Mouse (Mus musculus) lung, embryonic 14.5 days (tissue): Measurements from ENCODE around the gene Notum. TPM values are rescaled to one million over a fixed set of nuclear protein-coding genes. Genes with fewer than 3 reads are reported as not detected.

ENCODE experiments used
- ATAC-seq: fragments of 200-750 bp; cut with Nextera tagmentation; 2 replicates; pipeline ENCODE4 v1.8.0; 2017; ENCODE audit warnings: mild to moderate bottlenecking, moderate TSS enrichment, moderate library complexity; ENCODE audit not compliant: insufficient read depth
- DNase-seq: peaks from one replicate; pipeline ENCODE4 v3.0.0-alpha.2; 2015
- H3K27ac ChIP-seq: fragments of 300-500 bp; sonication (generic); 2 replicates; pipeline ENCODE4 v1.5.1; 2014; ENCODE audit warnings: low read depth, mild to moderate bottlenecking, moderate library complexity
- H3K27me3 ChIP-seq: fragments of 300-500 bp; sonication (generic); 2 replicates; pipeline ENCODE4 v1.6.1; 2014; ENCODE audit warnings: low read length, control low read depth; ENCODE audit not compliant: insufficient read depth
- H3K36me3 ChIP-seq: fragments of 300-500 bp; sonication (generic); 2 replicates; pipeline ENCODE4 v1.6.1; 2014; ENCODE audit warnings: control low read depth; ENCODE audit not compliant: insufficient read depth
- H3K4me1 ChIP-seq: fragments of 300-500 bp; sonication (generic); 2 replicates; pipeline ENCODE4 v1.6.1; 2014; ENCODE audit warnings: antibody characterized with exemption, control low read depth; ENCODE audit not compliant: insufficient read depth
- H3K4me2 ChIP-seq: fragments of 300-500 bp; sonication (generic); 2 replicates; pipeline ENCODE4 v1.6.1; 2014; ENCODE audit warnings: mild to moderate bottlenecking
- H3K4me3 ChIP-seq: fragments of 300-500 bp; sonication (generic); 2 replicates; pipeline ENCODE4 v1.5.1; 2014; ENCODE audit warnings: low read depth, low read length
- H3K9ac ChIP-seq: fragments of 300-500 bp; sonication (generic); 2 replicates; pipeline ENCODE4 v1.6.1; 2014
- H3K9me3 ChIP-seq: fragments of 300-500 bp; sonication (generic); 2 replicates; pipeline ENCODE4 v1.6.1; 2016; ENCODE audit warnings: low read depth, low read length, control low read depth
- CTCF ChIP-seq: IDR thresholded peaks from 2 replicates; pipeline ENCODE4 v1.5.1; 2016; ENCODE audit warnings: antibody characterized with exemption, low read depth
- WGBS: fragments of 180-500 bp; shearing (Covaris S2); extraction: QIAGEN DNeasy Blood & Tissue Kit; methylation state at CpG from one replicate; pipeline ENCODE4 v1.1.7; 2014; 5-methylcytosine and 5-hydroxymethylcytosine counted together
- polyA plus RNA-seq: library from polyadenylated mRNA; unstranded; fragments of >200 nt; fragmentation: Nextera tagmentation; extraction: Ambion mirVana; gene quantifications from 2 replicates; pipeline ENCODE4 v1.2.1, GENCODE M21; 2014

Gene Notum
- polyA plus RNA-seq: 3.9 and 5.3 TPM in 2 replicates

GRCm38 (mm10) chr11:120661076-120661460 lies at the start of gene Notum:
Gene Notum (minus strand): TSS chr11:120661175.
- H3K27me3 ChIP-seq: peaks cover 58% of the 10 kb centered on the region
- H3K9ac ChIP-seq: peak within 1 kb of the TSS; percentile 43
- H3K4me3 ChIP-seq: peak within 1 kb of the TSS; percentile 47
- H3K27ac ChIP-seq: no peak within 1 kb of the TSS
- peaks cover 7% of the 10 kb centered on the region; the same call in 1 of the 2 replicates for H3K4me1 ChIP-seq
- peak; percentile 42 for DNase-seq
- no peaks in the 10 kb centered on the region for H3K36me3 ChIP-seq
- WGBS: under 1% methylated on average over 35 of the region's 35 CpGs
- no peaks in the 10 kb centered on the region for H3K9me3 ChIP-seq
- H3K4me2 ChIP-seq: peak within 1 kb of the TSS; percentile 72
- peak; percentile 29; the same call in 1 of the 2 replicates for ATAC-seq
- TF ChIP-seq CTCF: no peak

DNA sequence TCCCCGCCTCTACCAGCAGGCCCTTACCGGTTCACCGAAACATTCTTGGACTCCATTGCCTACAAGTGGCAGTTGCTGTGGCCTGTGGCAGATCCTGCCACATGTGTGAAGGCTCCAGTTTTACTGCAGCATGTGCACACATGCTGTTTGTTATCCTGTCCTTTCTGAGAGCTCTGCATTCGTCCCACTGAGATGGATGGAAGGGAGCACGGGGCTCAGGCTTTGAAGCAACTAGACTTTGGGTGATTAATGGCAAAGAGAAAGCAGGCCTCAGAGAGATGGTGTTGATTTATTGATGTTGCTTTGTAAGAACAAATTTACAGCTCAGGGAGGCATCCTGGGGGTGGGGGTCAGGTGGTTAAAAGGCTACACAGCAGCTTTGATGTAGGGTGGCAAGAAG lies 49.7 kb upstream of the Notum start:
- Histone ChIP-seq H3K4me3 (no peak overlapping the region), H3K4me1 (peaks cover 16% of the 10 kb centered on the region), H3K4me2 (no peak overlapping the region), H3K27ac (no peak overlapping the region), H3K9me3 (no peaks in the 10 kb centered on the region), H3K36me3 (peaks cover 36% of the 10 kb centered on the region), H3K27me3 (no peaks in the 10 kb centered on the region), H3K9ac (no peak overlapping the region)
- ATAC-seq: no peak
- no peak for TF ChIP-seq CTCF
- WGBS: 68% methylated on average over 5 of the region's 5 CpGs
- no peak for DNase-seq

GRCm38 (mm10) chr11:120709551-120709950 lies 48.6 kb upstream of the Notum start:
- H3K4me3 ChIP-seq: no peak overlapping the region
- no peak overlapping the region for H3K27ac ChIP-seq
- ATAC-seq (no peak), DNase-seq (no peak)
- H3K4me1 ChIP-seq: peaks cover 19% of the 10 kb centered on the region
- no peaks in the 10 kb centered on the region for H3K9me3 ChIP-seq
- H3K9ac ChIP-seq: no peak overlapping the region
- WGBS: 61% methylated on average over 2 of the region's 2 CpGs
- H3K27me3 ChIP-seq: no peaks in the 10 kb centered on the region
- peaks cover 34% of the 10 kb centered on the region for H3K36me3 ChIP-seq
- no peak for TF ChIP-seq CTCF
- no peak overlapping the region for H3K4me2 ChIP-seq

DNA sequence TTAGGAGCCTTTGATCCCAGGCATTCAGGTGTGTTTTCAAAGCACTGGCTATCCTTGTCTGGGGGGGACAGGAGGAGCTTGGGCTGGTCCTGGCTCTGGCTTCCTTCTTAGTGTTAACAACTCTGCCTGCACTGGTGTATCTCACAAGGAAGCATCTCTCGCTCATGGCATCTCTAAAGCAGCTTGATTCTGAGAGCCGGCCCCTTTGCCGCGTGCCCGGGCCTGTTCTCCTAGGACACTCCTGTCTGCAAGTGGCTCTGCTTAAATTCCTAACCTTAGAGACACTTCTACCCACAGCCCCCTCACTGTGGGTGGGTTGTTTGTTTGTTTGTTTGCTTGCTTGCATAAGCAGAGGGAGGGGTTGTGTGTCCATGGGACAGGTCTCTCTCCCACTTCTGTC lies 47.0 kb upstream of the Notum start:
- peaks cover 39% of the 10 kb centered on the region for H3K36me3 ChIP-seq
- no peaks in the 10 kb centered on the region for H3K27me3 ChIP-seq
- no peak overlapping the region for H3K4me2 ChIP-seq
- no peak overlapping the region for H3K4me3 ChIP-seq
- H3K9ac ChIP-seq: peak overlapping the region; percentile 34; the same call in 1 of the 2 replicates
- ATAC-seq: no peak
- no peak for TF ChIP-seq CTCF
- H3K27ac ChIP-seq: no peak overlapping the region
- WGBS: 30% methylated on average over 5 of the region's 5 CpGs
- no peak for DNase-seq
- no peaks in the 10 kb centered on the region for H3K9me3 ChIP-seq
- peaks cover 22% of the 10 kb centered on the region for H3K4me1 ChIP-seq

- TF ChIP-seq CTCF: no peak
- H3K27me3 ChIP-seq: no peaks in the 10 kb centered on the region
- peaks cover 44% of the 10 kb centered on the region for H3K36me3 ChIP-seq
- no peak overlapping the region for H3K4me3 ChIP-seq
- DNase-seq (no peak), ATAC-seq (no peak)
- H3K9me3 ChIP-seq: no peaks in the 10 kb centered on the region
- 0 out of 2 replicates have a peak overlapping the region, but pooled peaks have one; percentile 34 for H3K9ac ChIP-seq
- H3K27ac ChIP-seq: peak overlapping the region; percentile 65; the same call in 1 of the 2 replicates
- 16% methylated on average over 12 of the region's 12 CpGs for WGBS
- peaks cover 22% of the 10 kb centered on the region for H3K4me1 ChIP-seq
- no peak overlapping the region; the same call in 1 of the 2 replicates for H3K4me2 ChIP-seq
Measured at GRCm38 (mm10) chr11:120707225-120707624, 46.2 kb upstream of the Notum start.

GRCm38 (mm10) chr11:120706120-120706519 lies 45.1 kb upstream of the Notum start:
- peaks cover 22% of the 10 kb centered on the region for H3K4me1 ChIP-seq
- no peak for TF ChIP-seq CTCF
- no peak overlapping the region for H3K4me3 ChIP-seq
- peak overlapping the region; percentile 65 for H3K27ac ChIP-seq
- DNase-seq (no peak), ATAC-seq (no peak)
- WGBS: 47% methylated on average over 5 of the region's 5 CpGs
- H3K4me2 ChIP-seq: no peak overlapping the region
- H3K9ac ChIP-seq: no peak overlapping the region
- no peaks in the 10 kb centered on the region for H3K27me3 ChIP-seq
- H3K9me3 ChIP-seq: no peaks in the 10 kb centered on the region
- peaks cover 48% of the 10 kb centered on the region for H3K36me3 ChIP-seq

GRCm38 (mm10) chr11:120704486-120705325 lies 43.7 kb upstream of the Notum start:
- Histone ChIP-seq H3K4me2 (no peak overlapping the region), H3K27ac (peak overlapping the region; percentile 40), H3K9me3 (no peaks in the 10 kb centered on the region), H3K27me3 (no peaks in the 10 kb centered on the region), H3K4me3 (no peak overlapping the region), H3K36me3 (peaks cover 49% of the 10 kb centered on the region), H3K4me1 (peaks cover 22% of the 10 kb centered on the region), H3K9ac (no peak overlapping the region)
- ATAC-seq (peak; percentile 54), DNase-seq (peak; percentile 75)
- WGBS: 29% methylated on average over 8 of the region's 8 CpGs
- TF ChIP-seq CTCF: no peak
